Mouse (Mus musculus): Measurements from ENCODE around the gene Pabpc4. TPM values are rescaled to one million over a fixed set of nuclear protein-coding genes. Genes with fewer than 3 reads are reported as not detected.
"Not testable (repeated sequence)": the region's sequence is repeated elsewhere in the genome, so short reads cannot be mapped to it uniquely, and the experiment has no call there.

Gene Pabpc4
- total RNA-seq, 2 experiments from 2014 or later: 246 to 255 TPM

DNA sequence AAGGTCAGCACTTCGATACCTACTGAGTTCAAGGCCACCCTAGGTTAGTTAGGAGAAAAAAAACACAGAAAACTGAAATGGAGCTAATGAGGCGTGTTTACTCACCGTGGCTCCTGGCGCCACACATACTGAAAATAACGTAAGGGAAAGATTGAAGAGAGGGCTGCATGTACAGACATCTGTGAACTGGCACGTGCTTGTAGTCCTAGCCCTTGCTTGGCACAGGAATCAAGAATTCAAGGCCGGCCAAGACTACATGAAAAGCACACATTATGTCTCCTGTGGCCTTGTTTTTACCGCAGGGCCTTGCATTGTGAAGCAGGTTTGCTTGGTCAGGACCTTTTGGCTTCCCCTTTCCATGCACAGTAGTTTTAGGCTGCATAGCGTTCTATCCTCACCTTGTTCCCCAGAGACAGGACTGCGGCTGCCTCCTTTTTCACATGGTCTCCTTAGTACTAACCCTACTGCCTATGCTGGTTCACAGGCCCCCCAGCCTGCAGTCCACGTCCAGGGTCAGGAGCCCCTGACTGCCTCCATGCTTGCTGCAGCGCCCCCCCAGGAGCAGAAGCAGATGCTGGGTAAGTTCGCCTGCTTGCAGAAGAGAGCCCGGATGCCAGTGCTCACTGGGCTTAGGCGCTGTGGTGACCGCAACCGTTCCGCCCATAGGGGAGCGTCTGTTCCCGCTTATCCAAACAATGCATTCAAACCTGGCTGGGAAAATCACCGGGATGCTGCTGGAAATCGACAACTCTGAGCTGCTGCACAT lies 35.2 kb downstream of the Pabpc4 start:
- no peak for DNase-seq

DNA sequence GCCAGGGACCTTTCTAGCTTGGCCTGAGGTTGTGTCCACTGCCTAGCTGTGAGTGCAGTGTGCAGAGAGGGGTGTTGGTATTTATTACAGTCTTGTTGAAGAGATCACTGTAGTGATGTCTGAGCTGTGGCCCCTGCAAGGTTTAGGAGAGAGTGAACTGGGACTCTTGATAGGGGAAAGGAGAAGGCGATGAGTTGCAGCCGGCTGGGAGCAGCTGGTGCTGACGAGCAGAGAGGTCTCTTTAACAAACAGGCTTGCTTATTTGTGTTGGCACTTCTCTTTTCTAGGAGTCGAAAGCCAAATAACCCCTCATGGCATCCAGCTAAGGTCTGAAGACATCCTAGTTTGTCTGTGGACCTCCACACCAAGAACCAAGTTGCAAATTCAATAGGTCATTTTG lies 36.1 kb downstream of the Pabpc4 start:
- no peak for DNase-seq

DNA sequence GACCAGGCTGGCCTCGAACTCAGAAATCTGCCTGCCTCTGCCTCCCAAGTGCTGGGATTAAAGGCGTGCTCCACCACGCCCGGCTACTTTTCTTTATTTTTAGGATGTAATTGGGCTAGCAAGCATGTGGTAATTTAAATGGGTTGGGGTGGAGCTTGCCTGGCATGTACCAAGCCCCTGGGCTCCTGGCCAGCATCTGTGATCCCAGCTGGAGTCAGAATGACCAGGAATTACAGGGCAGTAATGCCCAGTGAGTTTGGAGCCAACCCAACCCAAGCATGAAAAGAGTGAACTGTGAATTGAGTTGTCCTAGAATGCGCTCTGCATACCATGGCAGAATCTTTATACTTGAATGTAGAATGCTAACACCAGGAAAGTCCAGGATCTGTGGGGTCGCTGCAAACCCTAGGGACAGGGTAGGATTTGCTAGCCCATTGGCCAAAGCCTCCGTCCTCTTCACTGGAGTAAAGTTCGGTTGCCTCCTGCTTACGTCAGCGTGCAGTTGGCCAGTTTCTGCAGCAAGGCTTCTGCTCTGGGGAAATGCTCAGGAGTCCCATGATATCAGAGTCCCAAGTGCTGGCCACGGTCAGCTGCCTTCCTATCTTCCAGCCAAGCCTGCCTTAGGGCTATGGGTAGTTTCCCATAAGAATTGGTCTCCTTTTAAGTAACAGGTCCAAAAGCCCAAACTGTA lies 37.0 kb downstream of the Pabpc4 start:
- DNase-seq: peak; percentile 80

DNA sequence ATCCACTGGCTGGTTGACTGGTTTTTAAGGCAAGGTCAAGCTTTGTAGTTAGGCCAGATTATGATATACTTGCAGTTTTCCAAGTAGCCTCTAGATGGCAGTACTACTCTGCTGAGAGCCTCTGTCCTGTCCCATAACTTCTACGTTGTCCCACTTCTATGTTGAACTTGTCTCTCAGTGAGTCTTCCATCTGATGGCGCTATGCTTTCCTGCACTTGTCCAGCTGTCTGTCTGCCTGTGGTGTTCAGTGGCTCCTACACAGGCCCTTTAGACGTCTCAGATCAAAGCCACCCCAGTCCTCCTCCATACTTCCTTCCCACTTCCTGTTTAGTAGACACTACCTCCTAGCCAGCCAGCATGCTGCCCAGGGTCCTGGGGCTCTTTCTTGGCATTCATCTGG lies 43.6 kb downstream of the Pabpc4 start:
- peak; percentile 41 for DNase-seq

DNA sequence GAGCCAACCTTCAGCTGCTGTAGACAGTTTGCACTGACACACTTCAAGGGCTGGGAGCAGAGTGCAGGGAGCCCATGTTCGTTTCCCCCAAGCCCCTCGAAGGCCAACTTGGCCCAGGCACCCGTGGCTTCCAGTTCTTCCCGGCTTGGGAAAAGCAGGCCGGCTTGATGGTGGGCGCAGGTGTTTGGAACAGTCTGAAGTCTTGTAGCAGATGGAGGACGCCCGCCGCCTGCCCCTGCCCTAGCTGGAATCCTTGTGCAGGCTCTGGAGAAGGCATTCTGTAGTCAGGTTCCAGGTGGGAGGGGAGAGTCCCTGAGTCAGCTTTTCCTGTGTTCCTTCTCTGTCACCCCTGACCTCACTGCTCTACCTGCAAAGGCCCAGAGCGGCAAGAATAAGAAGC lies 44.8 kb downstream of the Pabpc4 start:
- DNase-seq: no peak

DNA sequence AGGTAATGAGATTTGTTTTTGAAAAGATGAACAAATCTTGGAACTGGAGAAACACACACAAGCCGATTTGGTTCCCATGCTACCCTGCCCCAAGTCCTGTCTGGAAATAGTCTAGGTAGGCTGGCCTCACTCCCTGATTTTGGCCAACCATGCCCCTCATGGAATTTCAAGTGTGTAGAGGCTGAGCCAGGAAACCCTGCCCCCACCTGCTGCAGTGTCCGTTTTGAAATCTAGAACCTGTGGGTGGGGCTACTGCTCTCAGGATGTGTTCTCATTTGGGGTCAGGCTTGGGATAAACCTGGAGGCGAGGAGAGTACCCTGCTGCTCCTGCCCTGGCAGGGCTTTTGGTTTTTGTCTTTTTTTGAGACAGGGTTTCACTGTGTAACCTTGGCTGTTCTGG lies 46.1 kb downstream of the Pabpc4 start:
- peak; percentile 68 for DNase-seq

DNA sequence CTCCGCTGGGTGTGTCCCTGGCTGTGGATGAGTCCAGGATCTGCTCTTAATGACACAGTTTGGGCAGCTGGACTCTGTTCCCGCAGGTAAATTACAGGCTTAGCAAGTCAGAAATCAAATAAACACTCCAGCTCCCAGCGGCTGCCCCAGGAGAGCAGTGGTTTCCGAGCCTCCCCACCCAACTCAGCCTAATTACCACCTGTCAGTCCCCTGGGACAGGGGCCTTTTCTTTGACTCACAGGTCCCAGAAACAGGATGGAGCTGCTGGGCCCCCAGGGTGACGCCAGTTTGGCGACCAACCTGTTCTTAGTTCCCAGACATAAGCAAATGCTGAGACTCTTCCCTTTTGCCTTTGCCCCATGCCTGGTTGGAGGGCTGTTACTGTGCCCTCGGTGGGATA lies 49.7 kb downstream of the Pabpc4 start:
- DNase-seq: no peak

DNA sequence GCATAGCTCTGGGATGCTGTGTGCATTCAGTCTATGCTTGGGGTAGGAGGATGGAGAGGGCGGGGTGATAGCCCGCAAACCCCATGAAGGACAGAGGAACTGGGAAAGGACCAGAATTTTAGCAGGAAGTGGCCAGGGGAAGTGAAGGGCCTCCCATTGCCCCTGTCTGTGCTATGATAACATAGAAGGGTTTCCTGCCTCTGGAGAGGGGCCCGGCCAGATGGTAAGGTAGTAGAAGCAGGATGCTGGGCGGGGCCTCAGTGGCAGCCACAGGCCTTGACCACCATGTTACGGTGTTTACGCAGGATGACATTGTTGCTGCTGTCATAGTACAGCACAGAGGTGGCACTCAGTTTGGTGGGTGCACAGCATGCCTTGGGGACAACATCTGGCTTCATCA lies 50.9 kb downstream of the Pabpc4 start:
- no peak for DNase-seq

DNA sequence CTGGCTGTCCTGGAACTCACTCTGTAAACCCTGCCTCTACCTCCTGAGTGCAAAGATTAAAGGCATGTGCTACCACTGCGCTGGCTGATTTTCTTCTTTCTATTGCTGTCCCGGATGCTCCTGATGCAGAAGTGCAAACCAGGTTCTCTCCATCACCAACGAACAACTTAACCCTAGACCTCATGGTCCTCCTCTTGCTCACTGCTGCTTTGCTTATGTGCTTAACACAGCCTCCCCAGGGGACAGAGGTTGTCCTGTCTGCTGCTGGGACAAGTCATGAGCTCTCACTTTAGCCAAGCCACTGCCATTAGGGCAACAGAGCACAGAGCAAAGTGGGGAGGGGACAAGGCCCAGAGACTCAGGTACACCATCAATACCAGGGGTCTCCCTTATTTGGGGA lies 52.3 kb downstream of the Pabpc4 start:
- DNase-seq: no peak

DNA sequence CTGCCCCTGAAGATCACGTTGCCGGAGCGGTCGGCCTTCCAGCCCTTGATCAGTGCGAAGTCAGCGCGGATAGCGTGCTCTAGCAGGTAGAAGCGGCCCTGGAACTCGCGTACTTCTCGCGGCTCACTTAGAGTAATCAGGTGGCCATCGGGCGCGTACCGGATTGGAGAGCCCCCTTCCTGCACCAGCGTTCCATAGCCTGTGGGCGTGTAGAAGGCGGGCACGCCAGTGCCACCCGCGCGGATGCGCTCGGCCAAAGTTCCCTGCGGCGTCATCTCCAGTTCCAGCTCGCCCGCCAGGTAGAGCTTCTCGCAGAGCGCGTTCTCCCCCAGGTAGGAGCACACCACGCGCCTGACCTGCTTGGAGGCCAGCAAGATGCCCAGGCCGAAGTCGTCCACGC lies 60.8 kb downstream of the Pabpc4 start:
- not testable (repeated sequence) for DNase-seq

DNA sequence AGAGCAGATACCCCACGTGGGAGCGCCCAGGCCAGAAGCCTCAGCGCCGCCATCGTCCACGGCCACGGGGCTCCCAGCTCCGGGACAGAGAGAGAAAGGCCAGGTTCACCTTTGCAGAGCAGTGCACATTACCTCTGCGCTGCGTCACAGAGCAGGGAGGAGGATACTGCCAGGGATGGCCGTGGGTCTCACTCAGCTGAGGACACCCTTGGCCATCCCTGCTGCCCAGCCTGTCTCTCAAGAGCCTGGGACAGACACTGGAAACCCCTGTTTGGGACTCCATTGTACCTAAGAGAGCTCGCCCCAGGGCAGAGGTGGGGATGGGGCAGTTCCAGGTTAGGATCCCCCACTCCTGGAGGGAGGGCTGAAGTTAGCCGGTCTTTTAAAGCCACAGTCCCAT lies 61.4 kb downstream of the Pabpc4 start, which contains the start of gene Oxct2a:
Gene Oxct2a (minus strand): TSS at position 101 of the 400 bp plus-strand sequence.
- DNase-seq: no peak

DNA sequence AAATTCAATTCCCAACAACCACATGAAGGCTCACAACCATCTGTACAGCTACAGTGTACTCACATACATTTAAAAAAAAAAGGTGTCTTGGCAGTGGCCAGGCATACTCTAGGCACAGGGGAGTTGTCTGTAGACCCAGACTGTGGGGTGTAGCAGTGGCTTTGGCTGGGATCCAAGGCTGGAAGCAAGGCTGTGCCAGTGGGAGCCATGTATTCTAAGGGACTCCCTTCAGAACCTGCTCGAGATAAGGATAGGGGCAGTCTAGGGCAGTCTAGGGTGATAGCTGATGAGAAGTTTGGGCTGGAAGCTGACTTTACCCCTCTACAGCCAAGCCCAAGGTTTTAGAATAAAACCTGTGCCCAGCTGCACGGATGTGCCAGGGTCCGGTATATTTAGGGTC lies 63.9 kb downstream of the Pabpc4 start:
- peak; percentile 42 for DNase-seq

DNA sequence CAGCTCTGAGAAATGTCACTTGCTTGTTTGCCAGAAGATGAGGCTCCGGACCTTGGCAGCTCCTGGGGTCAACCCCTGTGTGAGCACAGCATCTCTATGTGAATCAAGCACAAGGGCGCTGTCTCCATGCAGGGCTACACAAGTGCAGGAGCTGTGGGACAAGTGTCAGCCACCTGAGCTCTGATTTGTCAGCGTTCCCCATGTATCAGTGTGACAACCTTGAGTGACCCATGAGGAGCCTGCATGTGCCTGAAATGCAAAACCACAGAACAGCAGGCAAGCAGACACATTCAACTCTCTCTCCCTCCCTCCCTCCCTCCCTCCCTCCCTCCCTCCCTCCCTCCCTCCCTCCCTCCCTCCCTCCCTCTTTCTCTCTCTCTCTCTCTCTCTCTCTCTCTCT lies 65.5 kb downstream of the Pabpc4 start:
- no peak for DNase-seq

DNA sequence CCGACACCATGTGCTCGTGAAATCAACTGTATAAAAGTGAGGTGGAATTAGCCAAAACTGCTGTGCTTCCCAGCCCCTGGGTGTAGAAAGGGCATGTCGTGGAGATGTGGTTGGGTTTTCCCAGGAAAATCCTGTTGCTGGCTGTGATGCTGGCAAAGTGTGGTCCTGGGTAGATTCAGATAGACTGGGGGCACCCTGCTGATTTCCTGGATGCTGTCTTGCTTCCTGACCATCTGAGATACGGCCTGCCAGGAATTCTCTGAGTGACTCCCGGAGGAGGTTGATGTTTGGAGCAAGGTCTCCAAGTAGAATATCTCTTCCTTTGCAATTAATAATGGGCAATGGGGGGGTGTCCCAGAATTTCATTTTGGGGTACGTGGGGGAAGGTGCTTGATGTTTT lies 66.8 kb downstream of the Pabpc4 start:
- DNase-seq: no peak

DNA sequence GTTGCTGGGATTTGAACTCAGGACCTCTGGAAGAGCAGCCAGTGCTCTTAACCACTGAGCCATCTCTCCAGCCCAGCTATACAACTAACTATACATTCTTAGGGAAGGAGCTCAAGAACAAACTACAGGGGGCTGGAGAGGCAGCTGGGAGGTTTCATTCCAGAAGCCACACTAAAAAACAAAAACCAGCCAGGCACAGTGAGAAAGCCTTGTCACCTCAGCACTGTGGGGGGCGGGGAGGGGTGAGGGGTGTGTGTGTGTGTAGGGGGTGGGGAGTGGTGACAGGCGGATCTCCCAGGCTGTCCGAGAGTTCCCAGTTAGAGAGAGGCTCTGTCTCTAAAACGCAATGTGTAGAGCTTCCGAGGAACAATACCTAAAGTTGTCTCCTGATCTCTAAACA lies 69.2 kb downstream of the Pabpc4 start:
- no peak for DNase-seq

DNA sequence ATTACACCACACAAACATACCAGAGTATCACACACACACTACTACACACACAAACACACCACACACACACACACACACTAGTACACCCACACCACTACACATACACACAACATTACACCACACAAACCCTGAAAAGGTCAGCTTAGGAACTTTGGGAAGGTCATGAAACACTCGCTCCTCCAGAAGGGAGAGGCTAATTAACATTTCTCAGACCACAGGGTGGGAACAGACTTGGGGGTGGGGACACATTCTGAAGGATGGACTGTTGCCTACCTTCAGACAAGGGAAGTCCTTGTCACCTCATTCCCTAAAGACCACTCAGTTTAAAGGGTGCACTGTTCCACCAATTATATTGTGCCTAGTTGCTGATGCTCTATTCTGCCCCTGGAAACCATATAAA lies 69.8 kb downstream of the Pabpc4 start:
- DNase-seq: not testable (repeated sequence)

DNA sequence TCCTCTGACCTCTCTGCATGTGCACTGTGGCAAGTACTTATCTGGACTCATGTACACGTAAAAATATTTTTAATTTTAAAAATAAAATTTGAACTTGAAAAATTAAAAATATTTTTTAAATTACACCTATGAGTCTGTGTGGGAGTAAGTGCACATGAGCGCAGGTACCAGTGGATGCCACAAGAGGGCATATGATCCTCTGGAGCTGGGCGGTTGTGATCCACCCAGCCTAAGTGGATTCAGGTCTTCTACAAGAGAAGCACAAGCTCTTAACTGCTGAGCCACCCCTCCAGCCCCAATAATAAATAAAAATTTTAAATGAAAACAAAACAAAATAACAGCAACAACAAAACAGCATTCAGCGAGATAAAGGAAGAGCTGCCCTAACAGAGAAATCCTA lies 71.0 kb downstream of the Pabpc4 start:
- no peak for DNase-seq

DNA sequence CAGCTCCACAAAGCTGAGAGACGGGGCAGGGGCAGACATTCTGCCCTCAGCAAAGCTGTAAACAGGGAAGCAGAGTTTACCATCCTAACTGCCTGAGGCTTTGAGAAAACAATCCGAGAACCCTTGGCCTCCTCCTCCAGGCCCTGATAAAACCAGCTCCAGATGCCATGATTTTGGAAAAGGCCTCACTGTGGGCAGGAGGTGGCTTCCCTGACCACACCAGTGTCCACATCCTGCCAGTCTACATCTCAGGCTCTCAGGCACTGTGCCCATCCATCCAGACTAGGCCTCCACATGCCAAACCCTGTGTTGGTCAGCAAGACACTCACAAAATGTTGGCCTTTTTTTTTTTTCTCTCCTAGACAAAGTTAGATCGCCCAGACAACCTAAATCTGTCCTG lies 72.0 kb downstream of the Pabpc4 start:
- no peak for DNase-seq

DNA sequence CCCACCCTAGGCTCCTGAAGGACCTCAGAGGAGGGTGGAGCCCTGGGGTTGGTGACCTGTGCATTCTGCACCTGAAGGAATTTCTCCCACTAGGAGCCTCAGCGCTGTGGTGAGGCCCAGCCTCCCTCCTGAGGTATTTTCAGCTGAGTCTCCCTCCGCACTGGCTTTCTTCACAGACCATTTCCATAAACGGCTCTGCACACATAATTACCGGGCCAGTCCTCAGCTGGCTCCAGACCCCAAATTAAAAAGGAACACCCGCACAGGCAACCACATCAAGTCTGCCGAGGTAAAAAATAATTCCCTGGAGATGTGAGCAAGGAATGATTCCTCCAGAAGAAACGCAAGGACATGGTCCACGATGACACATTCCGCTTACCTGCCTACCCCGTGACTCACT lies 73.1 kb downstream of the Pabpc4 start:
- DNase-seq: not testable (repeated sequence)

DNA sequence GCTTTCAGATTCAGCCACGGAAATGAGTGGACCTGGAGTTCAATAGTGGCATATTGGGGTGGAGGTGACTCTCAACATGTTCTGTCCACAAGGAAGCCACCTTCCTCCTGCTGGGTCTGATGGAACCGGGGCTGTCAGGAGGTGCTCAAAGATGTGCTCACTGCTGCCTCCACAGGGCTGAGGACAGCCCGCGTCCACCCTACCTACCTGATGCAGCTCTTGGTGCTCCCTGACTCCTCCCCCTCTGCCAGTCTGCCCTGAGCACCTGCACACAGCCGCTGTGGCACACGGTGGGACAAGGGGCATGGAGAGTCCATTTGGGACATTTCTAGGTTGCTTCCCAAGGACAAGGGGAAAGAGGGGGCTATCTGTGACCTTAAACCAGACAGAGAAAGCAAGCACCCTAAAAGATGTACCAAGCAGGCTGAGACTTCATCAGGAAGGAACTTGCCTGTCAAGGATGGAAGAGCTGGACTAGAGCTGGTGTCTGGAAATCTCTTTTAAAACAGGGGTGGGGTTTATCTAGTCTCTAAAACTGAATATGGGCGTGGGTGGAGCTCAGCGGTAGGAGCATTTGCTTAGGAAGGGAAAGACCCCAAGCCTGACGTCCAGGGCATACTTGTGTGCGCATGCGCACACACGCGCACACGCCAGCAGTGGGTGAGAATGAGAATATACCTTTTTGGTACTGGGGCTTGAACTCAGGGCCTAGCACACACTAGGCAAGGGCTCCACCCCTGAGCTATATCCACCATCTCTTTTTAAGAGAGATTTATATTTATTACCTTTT lies 73.8 kb downstream of the Pabpc4 start:
- no peak for DNase-seq

DNA sequence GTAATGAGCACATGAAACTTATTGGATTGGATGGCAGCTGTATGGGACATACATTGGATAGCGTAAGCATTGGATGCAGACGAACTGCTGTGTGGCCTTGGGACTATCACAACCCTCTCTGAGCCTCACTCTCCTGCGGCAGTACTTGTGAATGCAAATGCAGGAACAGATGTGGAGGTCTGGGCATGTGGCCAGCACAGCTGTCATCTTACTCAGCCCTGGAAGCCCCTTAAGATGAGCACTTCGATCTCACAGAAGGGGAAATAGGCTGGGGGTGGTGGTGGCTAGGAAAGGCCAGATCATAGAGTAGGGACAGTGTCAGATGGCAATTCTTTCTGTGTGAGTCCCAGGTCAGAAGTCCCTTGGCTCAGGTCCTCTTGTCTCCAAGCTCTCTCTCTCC lies 75.5 kb downstream of the Pabpc4 start:
- peak; percentile 26 for DNase-seq

DNA sequence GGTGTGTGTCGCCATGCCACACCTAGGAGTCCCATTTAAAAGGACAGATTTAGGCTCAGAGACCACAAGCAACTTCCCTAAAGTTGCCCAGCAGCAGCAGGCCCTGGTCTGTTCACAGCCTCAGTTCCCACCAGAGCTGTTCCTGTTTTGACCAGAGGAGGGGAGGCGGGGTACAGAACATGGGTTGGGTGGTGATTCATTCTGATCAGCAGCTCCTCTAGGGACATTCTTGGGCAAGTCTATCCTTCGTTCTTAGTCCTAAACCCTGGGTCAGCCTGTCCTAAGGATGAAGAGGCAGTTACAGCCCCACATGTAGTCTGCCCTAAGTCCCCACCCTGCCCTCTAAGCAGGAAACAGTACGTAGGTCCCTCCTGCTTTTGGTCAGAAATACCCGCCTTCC lies 78.1 kb downstream of the Pabpc4 start:
- DNase-seq: no peak

DNA sequence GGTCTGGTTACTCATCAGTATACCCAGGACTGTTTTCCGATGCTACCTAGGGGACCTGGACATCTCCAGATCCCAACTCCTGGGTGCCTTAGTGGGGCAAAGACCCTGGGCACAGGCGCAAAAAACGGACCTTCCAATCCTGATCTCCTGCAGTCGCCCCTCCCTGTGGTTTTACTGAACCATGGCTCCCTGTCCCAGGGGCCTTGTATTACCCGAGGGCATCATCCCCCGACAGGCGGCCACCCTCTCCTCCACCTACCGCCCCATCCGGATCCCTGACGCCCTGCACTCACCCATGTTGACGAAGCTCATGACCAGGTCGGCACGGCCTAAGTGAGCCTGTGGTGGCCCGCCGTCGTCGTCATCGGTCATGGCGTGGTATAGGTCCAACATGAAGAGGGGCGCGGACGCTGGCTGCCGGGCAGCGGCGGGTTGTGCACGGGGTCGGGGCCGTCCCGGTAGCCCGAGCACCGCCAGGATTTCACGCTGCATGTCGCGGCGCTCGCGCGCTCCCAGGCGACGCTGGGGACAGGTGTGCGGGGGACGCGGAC lies 80.0 kb downstream of the Pabpc4 start:
- no peak for DNase-seq

Data from heart, postnatal 4 days (tissue).